Mouse (Mus musculus) olfactory bulb, adult 2 months (tissue): Measurements from ENCODE around the gene Ergic1.

Experiments used
- CTCF ChIP-seq: fragments of 200-500 bp; IDR thresholded peaks from 2 replicates; pipeline ENCODE4 v1.5.1; 2012; ENCODE audit warnings: low read depth, mild to moderate bottlenecking, low read length, moderate library complexity; ENCODE audit not compliant: insufficient read depth
- POLR2A ChIP-seq: fragments of 200-500 bp; IDR thresholded peaks from 2 replicates; pipeline ENCODE4 v1.6.1; 2012; ENCODE audit warnings: mild to moderate bottlenecking, low read depth, low read length, moderate library complexity; ENCODE audit not compliant: insufficient read depth

DNA sequence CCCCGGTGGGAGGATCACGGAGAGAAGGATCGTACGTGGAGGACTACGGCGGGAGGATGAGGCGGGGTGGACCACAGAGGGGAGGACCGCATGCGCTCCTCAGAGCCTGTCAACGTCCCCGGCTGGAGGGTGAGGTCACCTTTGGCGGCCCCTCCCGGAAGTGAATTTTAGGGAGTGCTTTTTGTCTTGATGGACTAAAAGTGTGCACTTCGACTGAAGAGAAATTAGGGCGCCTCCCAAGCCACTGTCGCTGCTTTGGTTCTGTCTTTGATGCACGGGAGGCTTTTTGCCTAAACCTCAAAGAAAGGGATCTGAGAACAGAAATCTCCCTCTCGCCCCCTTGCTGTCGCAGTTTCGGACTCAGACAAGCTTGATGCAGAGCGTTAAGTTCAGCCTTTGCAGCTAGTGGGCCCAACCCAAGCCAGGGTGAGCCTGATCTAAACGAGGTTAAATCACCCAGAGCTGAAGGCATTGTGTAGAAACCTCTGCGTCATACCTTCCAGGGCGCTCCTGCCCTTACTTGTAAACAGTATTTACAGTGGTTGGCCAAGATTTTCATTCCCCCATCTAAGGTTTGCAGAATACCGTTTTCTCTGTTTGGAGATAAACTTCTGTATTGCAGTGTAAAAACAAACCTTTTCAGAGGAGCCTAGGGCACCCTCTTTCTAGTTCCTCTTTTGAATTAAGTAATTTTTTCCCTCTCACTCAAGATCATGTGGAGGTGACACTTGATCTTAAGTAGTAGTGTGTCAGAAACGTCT, 115.5 kb downstream of the Ergic1 start:
- TF ChIP-seq CTCF (no peak), POLR2A (no peak)
